Mouse (Mus musculus) olfactory bulb, adult 2 months (tissue): ENCODE results near the gene Pus1. TPM values are rescaled to one million over a fixed set of nuclear protein-coding genes. Genes with fewer than 3 reads are reported as not detected.
"Not testable (repeated sequence)": the region's sequence is repeated elsewhere in the genome, so short reads cannot be mapped to it uniquely, and the experiment has no call there.

Experiments
- H3K27ac ChIP-seq: fragments of 200-500 bp; 2 replicates; pipeline ENCODE4 v1.5.1; 2012; ENCODE audit warnings: low read depth, low read length; ENCODE audit not compliant: insufficient read depth
- H3K4me1 ChIP-seq: fragments of 200-500 bp; 2 replicates; pipeline ENCODE4 v1.6.1; 2012; ENCODE audit warnings: low read length; ENCODE audit not compliant: control insufficient read depth, insufficient read depth
- H3K4me3 ChIP-seq: fragments of 200-500 bp; 2 replicates; pipeline ENCODE4 v1.5.1; 2012; ENCODE audit warnings: mild to moderate bottlenecking, low read depth, low read length, moderate library complexity; ENCODE audit not compliant: insufficient read depth
- CTCF ChIP-seq: fragments of 200-500 bp; IDR thresholded peaks from 2 replicates; pipeline ENCODE4 v1.5.1; 2012; ENCODE audit warnings: low read depth, mild to moderate bottlenecking, low read length, moderate library complexity; ENCODE audit not compliant: insufficient read depth
- POLR2A ChIP-seq: fragments of 200-500 bp; IDR thresholded peaks from 2 replicates; pipeline ENCODE4 v1.6.1; 2012; ENCODE audit warnings: mild to moderate bottlenecking, low read depth, low read length, moderate library complexity; ENCODE audit not compliant: insufficient read depth
- WGBS: fragments of 180-500 bp; shearing (Covaris S2); methylation state at CpG from one replicate; pipeline ENCODE4 v1.1.7; 2018; 5-methylcytosine and 5-hydroxymethylcytosine counted together
- polyA plus RNA-seq: library from polyadenylated mRNA; stranded (reverse); fragments of >200 nt; gene quantifications from 2 replicates; pipeline ENCODE4 v1.2.4, GENCODE M21; 2012; ENCODE audit warnings: low replicate concordance; ENCODE audit not compliant: missing spikeins, insufficient read depth, insufficient read length

Gene Pus1
- polyA plus RNA-seq, 1 experiment, result not detected

DNA sequence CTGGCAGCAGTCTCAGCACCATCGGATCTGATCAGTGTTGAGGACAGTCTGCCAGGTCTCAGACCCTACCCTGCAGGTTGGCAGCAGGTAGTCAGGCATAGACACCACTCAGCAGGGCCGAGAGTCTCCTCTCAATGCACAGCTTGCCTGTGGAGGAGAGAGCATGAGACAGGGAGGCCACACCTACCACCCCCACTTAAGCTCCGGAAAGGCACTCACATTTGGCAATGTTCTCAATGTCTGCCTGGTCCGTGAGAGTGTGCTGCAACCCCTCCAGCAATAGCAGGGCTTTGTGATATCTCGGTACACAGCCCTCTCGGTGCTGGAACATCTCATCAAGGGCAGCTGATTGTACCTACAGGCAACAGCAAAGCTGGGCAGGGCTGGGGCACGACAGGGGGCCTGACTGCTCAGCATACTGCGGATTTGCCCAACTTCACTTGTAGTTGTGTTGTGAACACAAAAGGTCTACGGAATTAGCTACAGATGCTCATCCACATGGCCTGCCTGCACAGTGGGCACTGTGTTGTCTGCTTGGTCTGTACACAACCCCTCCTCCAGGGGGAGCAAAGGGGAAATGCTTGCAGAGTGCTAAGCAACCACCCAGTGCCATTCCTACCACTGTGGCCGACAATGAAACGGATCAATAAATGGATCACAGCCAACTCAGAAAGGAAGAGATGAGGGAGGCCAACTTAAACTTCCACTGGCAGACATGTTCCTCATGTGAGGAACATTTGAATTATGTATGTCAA is 5.8 kb upstream of the Pus1 start:
- Histone ChIP-seq H3K4me1 (peaks cover 16% of the 10 kb centered on the region), H3K4me3 (no peak overlapping the region), H3K27ac (no peak overlapping the region)
- WGBS, result 49% methylated on average over 11 of the region's 11 CpGs
- no peak for TF ChIP-seq CTCF
- no peak for TF ChIP-seq POLR2A

DNA sequence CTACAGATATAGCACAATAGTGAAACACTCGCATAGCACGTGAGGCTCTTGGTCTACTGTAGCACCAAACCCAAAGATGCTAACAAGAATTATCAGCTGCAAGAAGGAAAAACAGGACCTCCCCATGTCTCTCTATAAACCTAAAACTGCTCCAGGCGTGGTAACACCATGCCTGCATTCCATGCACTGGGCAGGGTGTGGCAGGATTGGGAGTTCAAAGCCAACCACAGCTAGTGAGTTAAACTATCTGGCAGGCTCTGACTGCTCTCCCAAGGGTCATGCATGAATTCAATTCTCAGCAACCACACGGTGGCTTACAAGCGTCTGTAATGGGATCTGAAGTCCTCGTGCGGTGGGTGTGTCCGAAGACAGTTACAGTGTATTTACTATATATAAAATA is 2.7 kb upstream of the Pus1 start:
- no peak overlapping the region for H3K4me3 ChIP-seq
- H3K27ac ChIP-seq, result no peak overlapping the region
- 73% methylated on average over 8 of the region's 8 CpGs for WGBS
- peaks cover 29% of the 10 kb centered on the region for H3K4me1 ChIP-seq
- no peak for TF ChIP-seq POLR2A

DNA sequence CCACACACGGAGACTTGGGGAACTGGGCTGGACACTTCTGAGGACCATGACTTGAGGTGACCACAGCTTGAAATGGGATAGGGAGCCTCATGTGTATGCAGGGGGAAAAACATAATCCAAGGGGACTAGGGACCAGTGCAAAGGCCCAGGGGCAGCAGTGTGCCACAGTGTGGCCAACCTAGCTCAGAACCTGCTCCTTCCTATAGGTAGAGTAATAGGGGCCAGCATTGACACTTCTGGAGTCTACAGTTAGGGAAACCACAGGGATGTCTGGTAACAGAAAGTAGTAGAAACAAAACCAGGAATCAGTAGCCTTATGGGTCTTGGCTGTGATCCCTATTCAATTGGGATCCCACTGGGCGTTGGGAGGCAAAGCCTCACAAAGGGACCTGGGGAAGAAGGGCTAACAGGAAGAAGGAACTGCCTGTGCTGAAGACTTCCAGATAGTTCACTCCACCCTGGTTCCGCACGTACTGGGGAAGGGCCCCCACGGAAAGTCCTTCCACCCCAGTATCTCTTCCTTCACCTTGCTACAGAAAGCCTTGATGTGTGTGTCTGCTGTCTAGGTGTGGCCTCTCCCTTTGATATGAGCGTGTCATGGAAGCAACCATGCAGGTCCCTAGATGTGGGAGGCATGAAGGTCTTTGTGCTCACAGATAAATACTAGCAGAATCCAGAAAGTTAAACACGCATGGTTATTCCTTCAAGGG is 1.2 kb upstream of the Pus1 start:
- no peak overlapping the region for H3K4me3 ChIP-seq
- TF ChIP-seq POLR2A, result no peak
- no peak for TF ChIP-seq CTCF
- peaks cover 25% of the 10 kb centered on the region for H3K4me1 ChIP-seq
- no peak overlapping the region for H3K27ac ChIP-seq
- 83% methylated on average over 7 of the region's 7 CpGs for WGBS

DNA sequence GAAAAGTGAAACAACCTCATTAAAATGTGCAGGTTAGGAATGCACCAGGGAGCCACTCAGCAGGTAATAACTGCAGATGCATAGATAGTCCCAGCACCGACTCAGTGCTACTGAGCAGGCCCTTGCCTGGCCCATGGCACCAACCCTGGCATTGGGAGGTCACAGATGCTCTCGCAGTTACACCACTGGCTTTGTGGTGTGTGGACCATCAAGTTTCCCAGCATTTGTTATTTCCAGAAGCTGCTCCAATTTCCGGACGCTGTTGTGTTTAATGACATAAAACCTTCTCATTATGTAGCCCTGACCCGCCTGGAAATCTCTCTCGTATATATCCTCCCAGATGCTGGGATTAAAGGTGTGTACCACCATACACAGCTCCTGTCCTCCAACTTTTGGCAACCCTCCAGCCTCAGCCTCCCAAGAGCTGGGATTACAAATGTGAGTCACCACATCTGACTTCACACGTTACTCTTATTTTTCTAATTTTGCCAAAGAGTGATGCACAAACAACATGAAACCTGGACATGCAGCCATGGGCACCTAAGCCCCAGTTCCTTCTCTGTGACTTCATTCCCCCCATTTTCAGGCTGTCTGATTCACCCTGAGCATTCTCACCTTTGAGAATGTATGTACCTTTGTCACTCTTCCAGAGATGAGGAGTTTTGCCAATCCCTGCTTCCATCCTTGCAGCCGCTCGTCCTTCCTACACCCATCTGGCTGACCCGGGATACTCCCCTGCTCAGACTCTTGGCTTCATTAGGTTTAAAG is 486 bp upstream of the Pus1 start:
- H3K4me3 ChIP-seq, result peak overlapping the region; percentile 71
- 41% methylated on average over 10 of the region's 10 CpGs for WGBS
- H3K4me1 ChIP-seq, result peaks cover 19% of the 10 kb centered on the region
- H3K27ac ChIP-seq, result 0 out of 2 replicates have a peak overlapping the region, but pooled peaks have one; percentile 21
- TF ChIP-seq CTCF (no peak), POLR2A (no peak)

DNA sequence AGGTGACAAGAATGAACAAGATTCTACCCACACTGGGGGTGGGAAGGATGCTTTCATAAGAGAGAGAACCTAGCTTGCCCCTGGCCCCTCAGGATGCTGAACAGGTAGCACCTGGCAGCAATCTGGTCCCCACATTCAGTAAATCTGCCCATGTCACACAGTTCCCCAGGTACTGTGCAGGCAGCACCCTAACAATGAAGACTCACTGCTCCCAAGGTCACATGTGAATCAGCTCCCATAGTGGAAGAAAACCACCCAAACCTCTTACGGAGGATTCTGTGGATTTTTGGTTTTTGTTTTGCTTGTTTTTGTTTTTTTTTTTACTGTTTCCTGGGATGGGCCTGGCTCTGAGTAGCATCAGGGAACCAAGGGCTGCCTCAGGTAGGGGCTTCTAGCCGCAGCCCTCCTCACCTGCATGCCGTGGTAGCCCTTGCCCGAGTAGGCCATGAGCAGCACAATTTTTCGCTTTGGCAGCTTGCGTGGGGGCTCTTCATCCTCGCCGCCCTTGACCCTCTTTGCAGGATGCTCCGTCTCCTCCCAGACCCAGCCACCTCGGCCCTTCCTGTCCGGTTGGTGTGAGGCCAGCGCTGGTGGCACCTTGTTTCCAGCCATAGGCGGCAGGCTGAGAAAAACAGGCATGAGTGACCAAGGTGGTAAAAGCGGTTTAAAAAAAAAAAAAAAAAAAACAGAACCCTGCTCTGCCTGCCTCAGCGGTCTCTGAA is 1.0 kb downstream of the Pus1 start:
- H3K27ac ChIP-seq, result no peak overlapping the region
- peak overlapping the region; percentile 71 for H3K4me3 ChIP-seq
- WGBS, result 20% methylated on average over 15 of the region's 15 CpGs
- peaks cover 15% of the 10 kb centered on the region for H3K4me1 ChIP-seq
- TF ChIP-seq POLR2A (no peak), CTCF (no peak)

DNA sequence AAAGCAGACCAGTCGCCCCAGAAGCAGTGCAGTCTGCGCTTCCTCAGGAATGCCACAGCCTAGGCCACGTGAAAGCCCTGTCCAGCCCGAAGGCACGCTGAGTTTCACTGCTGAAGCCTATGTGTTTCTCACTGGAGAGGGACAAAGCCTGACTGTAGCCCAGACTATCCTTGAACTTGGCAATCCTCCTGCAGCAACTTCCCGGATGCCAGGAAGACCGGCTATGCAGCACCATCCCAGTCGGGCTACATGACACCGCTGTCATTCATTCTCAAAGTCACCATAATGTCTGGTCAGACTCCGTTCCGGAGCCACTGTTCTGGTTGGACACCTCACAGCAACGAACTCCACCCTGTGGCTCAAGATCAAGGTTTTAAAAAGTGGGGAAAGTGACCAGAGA is 2.2 kb downstream of the Pus1 start:
- TF ChIP-seq CTCF (no peak), POLR2A (no peak)
- Histone ChIP-seq H3K4me1 (peaks cover 15% of the 10 kb centered on the region), H3K4me3 (no peak overlapping the region), H3K27ac (no peak overlapping the region)
- WGBS, result 84% methylated on average over 12 of the region's 12 CpGs

DNA sequence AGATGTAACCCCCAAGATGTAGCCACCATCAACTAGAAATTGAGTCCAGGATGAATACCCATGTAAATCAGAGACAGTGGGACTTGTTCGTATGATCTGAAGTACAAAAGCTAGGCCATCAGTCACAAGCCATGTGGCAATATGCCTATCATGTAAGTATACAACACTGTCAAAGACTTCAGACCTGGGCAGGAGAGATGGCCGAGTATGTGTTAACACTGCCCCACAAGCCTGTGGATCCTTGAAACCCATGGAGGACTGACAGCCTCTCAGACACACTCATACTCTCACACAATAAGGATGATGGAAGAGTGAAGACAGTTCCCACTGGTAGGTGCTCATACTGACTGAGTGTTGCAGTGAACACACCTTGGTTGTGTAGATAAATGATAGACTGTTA is 4.3 kb downstream of the Pus1 start:
- 96% methylated on average over 2 of the region's 2 CpGs for WGBS
- no peak for TF ChIP-seq POLR2A
- no peak for TF ChIP-seq CTCF
- H3K4me3 ChIP-seq, result no peak overlapping the region
- peaks cover 12% of the 10 kb centered on the region for H3K4me1 ChIP-seq
- H3K27ac ChIP-seq, result no peak overlapping the region

DNA sequence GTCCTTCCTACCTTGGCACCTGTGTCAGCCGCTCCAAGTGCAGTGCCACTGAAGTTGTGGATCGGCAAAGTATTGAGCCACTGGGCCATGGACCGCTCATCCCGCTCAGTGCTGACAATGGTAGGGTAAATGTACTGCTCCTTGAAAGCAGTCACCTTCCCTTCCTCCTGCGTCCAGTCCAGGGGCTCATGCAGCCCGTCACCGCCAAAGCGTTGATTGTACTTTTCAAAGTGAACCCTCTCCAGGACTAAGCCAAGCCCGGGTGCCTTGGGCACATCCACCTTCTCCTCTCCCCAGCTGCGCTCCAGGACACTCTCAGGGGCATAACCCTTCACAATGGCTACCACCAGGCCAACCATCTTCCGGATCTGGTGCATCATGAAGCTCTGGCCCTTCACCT is 5.9 kb downstream of the Pus1 start:
- no peak overlapping the region for H3K4me3 ChIP-seq
- WGBS, result 94% methylated on average over 11 of the region's 11 CpGs
- H3K4me1 ChIP-seq, result peaks cover 2% of the 10 kb centered on the region
- TF ChIP-seq POLR2A (no peak), CTCF (no peak)
- H3K27ac ChIP-seq, result no peak overlapping the region

DNA sequence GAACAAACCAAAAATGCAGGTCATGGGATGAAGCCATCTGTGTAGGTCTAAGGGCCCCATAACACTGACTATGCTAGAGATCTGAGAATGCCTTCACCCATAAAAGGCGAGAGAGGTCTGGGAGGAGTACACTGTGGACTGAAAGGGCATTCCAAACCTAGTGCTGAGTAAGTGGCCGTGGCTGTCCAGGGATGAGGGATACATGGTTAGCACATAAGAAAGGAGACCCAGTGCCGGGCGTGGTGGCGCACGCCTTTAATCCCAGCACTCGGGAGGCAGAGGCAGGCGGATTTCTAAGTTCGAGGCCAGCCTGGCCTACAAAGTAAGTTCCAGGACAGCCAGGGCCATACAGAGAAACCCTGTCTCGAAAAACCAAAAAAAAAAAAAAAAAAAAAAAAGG is 7.5 kb downstream of the Pus1 start:
- 93% methylated on average over 10 of the region's 10 CpGs for WGBS
- not testable (repeated sequence) for H3K27ac ChIP-seq, H3K4me3 ChIP-seq, H3K4me1 ChIP-seq
